Mouse (Mus musculus) layer of hippocampus, adult 9-11 months (tissue): ENCODE measurements at regions not wholly inside any gene's neighbourhood (a gene's known extent, or its start where the extent isn't known, plus 50 kb on each side); places are given as distances from the start of the nearest gene placed in this dataset.

Source experiments
- DNase-seq: peaks from one replicate; pipeline ENCODE4 v3.0.0; 2022

DNA sequence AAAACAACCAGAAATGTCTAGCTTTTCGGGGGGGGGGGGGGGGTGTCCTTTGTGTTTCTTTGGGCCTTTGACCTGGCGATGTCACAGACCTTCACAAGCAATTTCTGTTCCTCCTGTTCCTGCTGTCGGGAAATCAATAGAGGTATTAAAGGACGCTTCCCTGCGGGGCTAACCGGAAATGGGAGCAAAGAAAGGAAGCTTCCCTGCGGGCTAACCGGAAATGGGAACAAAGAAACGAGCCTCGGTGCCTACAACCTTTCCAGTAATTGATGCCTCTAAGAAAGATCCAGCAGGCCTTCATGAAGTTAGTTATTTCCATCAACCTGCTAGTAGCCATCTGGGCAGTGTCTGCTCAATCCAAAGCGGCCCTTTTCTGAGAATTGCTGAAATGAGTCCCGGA, 78.2 kb upstream of the Phyhipl start:
- DNase-seq = no peak

DNA sequence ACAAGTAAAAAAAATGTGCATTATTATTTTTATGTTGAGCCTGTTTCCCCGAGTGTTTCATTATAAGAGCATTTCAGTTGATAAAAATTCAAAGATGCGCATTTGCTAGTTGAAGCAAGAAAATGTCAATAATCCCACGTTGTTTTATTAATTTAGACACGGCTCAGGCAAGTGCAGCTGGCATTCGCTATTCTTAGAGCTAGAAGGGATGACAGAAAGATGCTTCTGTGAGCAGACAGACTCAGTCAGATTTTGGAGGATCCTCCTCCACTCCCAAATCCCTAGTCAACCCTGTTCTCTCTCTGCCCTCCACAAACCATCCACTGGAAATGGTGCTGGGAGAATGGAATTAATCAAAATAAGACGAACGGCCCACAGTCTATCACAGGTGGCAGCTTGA, 77.7 kb upstream of the Phyhipl start:
- peak; percentile 74 for DNase-seq

DNA sequence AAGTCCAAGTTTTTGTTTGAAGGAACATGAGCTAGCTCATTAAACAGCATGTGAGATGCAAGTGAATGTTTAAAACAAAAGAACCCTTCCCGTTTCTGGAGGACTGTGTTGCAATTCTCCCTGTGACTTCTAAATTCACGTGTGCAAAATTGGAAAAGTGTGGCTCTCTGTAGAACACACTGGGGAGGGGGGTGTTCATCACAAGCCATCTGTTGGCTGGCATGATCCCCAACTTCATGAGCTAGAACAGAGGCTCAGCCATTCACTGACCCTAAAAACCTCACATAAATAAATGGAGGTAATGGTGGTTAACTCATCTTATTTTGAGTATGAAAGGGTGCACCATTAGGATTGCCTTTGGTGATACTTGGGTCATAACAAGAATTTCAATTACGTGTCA, 69.3 kb upstream of the Phyhipl start:
- DNase-seq = no peak

DNA sequence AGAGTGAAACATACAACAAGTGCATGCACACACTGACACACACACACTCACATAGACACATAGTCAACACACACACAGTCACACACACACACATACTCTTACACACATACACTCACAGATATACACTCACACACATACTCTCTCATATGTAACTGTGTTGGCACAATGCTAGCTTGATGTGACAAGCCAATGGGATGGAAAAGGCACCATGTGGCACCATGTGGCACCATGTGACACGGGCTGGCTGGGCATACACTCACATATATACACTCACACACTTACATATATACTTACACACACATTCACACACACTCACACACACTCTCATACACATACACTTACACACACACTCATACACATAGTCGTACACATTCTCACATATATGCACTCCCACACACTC, 67.0 kb upstream of the Phyhipl start:
- DNase-seq = no peak

DNA sequence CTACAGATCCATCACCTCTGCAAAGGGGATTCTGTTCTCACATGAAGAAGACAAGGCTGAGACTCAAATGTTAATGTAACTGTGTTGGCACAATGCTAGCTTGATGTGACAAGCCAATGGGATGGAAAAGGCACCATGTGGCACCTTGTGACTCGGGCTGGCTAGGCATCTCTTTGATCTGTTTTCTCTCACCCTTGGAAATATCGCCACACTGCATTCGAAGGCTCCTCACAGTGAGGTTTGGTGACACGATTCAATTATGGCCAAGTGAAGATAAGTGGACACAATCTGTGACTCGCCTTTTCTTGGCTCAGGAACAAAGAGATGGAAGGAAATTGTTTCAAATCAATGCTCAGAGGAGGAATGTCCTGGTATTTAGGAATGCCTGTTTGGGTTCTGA, 66.6 kb upstream of the Phyhipl start:
- no peak for DNase-seq

DNA sequence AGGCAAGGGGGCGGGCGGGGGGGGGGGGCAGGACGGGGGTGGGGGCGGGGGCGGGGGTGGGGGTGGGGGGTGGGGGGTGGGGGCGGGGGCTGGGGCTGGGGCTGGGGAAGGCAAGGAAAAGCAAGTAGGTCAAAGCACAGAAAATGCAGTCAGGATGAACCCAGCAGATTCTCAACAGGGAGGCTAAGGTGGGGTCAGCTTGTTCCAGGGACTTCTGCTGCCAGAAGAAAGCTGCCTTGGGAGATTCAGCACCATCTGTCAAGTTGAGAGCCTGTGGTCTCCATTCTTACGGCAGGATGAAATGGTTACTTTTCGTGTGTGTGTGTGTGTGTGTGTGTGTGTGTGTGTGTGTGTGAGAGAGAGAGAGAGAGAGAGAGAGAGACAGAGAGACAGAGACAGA, 61.7 kb upstream of the Phyhipl start:
- DNase-seq = no peak

DNA sequence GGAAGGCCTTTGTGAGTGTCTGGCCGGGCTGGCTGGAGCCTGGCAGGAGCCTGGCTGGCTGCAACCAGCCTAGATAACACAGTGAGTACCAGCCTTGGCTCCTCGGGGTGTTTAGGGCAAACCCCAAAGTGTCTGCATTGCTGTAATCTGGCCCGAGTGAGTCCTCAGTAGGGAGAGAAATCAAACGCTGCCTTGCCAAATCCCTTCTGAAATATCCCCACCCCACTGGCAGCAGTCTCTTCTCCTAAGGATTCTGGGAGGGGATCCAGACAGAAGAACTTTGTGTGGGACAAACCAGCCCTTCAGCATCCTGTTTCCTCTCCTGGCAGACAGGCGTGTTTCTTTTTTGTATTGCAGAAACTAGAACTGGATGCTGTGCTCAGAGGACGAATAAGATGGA, 61.3 kb upstream of the Phyhipl start:
- peak; percentile 85 for DNase-seq

DNA sequence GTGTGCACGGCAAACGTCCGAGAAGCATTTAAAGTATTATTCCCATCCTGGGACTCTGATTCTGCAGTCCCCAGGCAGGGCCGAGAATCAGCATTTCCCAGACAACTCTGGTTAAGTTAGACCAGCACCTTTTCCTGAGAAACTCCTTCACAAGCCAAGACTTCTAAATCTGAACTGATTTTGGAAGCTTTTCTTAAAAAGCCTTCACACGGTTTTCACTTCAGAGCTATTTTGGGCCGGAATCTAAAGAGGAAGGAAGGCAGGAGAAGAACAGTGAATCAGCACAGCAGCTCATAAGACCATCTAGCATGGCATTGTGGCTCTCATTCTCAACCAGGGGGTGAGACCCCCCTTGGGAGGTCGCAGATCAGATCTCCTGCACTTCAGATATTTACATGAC, 57.5 kb upstream of the Phyhipl start:
- no peak for DNase-seq

DNA sequence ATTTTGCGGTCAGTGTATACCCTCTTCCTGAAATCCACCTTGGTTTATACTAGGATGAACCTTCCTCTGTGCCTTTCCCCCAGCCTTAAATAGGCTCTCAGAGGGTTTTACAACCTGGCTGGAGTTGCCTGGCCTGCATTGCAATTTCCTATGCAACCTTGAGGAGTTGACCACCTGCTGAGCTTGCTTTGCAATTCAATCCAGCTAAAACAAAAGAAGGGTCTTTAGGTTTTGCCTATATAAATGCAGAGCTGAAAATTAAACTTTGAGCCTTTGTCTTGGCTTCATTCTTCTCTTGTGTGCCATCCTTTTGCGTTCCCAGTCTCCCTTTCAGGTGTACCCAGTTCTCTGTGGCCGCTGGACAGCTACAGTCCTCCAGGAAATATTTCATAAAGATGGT, 53.0 kb upstream of the Phyhipl start:
- DNase-seq = no peak
